Mouse (Mus musculus) naive thymus-derived CD4-positive, alpha-beta T cell, adult 5 months (primary cell): Measurements from ENCODE around the gene Krt12. TPM values are rescaled to one million over a fixed set of nuclear protein-coding genes. Genes with fewer than 3 reads are reported as not detected.

Experiments
- polyA plus RNA-seq: library from polyadenylated mRNA; unstranded; fragments of 100-300 nt; shearing (Covaris generic); gene quantifications from one replicate; pipeline ENCODE4 v1.2.1, GENCODE M21; 2017

Gene Krt12
- polyA plus RNA-seq = not detected

DNA sequence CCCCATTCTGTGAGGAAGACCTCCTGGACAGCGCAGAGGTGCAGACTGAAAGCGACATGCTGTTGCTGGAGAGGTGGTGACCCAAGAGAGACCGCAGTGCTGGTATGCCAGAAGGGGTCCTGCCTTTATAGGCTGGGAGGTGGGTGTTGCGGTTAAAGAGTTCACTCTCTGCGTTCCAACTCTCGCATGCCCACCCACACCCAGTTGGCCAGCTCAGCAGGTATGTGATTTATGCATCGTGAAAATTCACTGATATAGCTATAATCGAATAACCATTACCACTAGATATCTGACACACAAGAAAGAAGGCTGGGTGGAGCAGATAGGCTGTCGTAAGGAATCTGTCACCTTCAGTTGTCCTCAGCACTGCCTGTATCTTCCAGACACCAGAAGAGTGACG is at the start of gene Krt12:
TSS of gene Krt12 (minus strand) at position 101 of the 400 bp plus-strand sequence.

GRCm38 (mm10) chr11:99437972-99438371 is 15.9 kb upstream of the Krt12 start, which contains the start of gene Krt20:
TSS of gene Krt20 (minus strand) at chr11:99438150.

DNA sequence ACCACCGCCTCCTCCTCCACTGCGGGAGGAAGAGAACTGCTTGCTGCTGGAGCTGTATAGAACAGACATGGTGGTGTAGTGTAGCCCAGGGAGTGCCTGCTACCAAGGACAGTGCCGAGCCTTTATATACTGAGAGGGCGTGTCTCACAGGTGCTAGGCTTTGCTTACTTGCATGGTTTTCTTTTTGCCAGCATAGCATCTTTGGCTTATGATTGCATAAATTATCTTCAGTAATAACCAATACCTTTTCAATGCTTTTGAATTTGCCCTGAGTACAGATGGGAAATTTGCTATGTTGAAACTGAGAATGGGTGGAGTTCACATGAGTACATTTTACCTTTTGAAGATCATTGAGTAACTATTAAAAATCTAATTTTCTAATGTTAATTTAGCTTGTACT is 32.8 kb downstream of the Krt12 start, which contains the start of gene Krt10:
TSS of gene Krt10 (minus strand) at position 101 of the 400 bp plus-strand sequence.

DNA sequence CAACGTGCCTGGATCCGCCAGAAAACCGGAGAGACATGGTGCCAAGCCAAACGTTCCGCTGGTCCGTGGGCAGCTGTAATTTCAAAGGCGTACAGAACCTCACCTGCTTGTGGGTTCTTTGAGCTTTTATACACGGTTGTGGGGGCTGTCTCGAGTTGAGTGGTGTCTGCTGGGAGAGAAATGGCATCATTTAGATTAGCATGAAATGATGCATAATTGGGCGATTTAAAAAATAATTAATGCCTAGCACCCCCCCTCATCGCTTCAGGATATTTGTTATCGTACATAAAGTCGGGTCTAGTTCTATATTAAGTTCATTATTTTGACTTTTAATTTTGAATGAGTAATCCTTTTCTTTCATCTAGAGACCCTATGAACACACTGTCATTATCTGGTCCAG is 47.3 kb downstream of the Krt12 start, which contains the start of gene Krt28:
TSS of gene Krt28 (minus strand) at position 101 of the 400 bp plus-strand sequence.

Other genes starting within 250 kb of the Krt12 start
- gene Smarce1, start 191.2 kb downstream of the Krt12 start, polyA plus RNA-seq = 229 TPM
- gene Krt222, start 178.2 kb downstream of the Krt12 start, polyA plus RNA-seq = 0.58 TPM
- not detected for gene Krt24, start 137.0 kb downstream of the Krt12 start, polyA plus RNA-seq
- not detected for gene Krt25, start 99.3 kb downstream of the Krt12 start, polyA plus RNA-seq
- gene Krt26, start 84.3 kb downstream of the Krt12 start, polyA plus RNA-seq = not detected
- not detected for gene Krt27, start 71.2 kb downstream of the Krt12 start, polyA plus RNA-seq
- gene Krt28, start 47.4 kb downstream of the Krt12 start, polyA plus RNA-seq = not detected
- 8.2 TPM for gene Krt10, start 32.9 kb downstream of the Krt12 start, polyA plus RNA-seq
- gene Krt20, start 15.9 kb upstream of the Krt12 start, polyA plus RNA-seq = not detected
- gene Krt23, start 70.9 kb upstream of the Krt12 start, polyA plus RNA-seq = not detected
- gene Krt39, start 99.1 kb upstream of the Krt12 start, polyA plus RNA-seq = not detected
- not detected for gene Krt40, start 120.9 kb upstream of the Krt12 start, polyA plus RNA-seq
- gene Krtap3-3, start 128.6 kb upstream of the Krt12 start, polyA plus RNA-seq = not detected
- gene Krtap3-2, start 134.6 kb upstream of the Krt12 start, polyA plus RNA-seq = not detected
- gene Gm11939, start 137.2 kb upstream of the Krt12 start, polyA plus RNA-seq = not detected
- not detected for gene Krtap3-1, start 144.4 kb upstream of the Krt12 start, polyA plus RNA-seq
- gene Krtap1-5, start 158.8 kb upstream of the Krt12 start, polyA plus RNA-seq = not detected
- gene Krtap1-4, start 161.4 kb upstream of the Krt12 start, polyA plus RNA-seq = not detected
- gene Krtap1-3, start 169.1 kb upstream of the Krt12 start, polyA plus RNA-seq = not detected
- gene Krtap9-3, start 175.8 kb upstream of the Krt12 start, polyA plus RNA-seq = not detected
- gene Gm11938, start 181.0 kb upstream of the Krt12 start, polyA plus RNA-seq = not detected
- gene Gm11937, start 187.9 kb upstream of the Krt12 start, polyA plus RNA-seq = not detected
- not detected for gene Krtap2-4, start 192.6 kb upstream of the Krt12 start, polyA plus RNA-seq
- not detected for gene Gm11562, start 198.2 kb upstream of the Krt12 start, polyA plus RNA-seq
- gene Krtap4-1, start 206.0 kb upstream of the Krt12 start, polyA plus RNA-seq = not detected
- not detected for gene Krtap4-2, start 212.8 kb upstream of the Krt12 start, polyA plus RNA-seq
- not detected for gene Krtap4-7, start 221.8 kb upstream of the Krt12 start, polyA plus RNA-seq
- not detected for gene Gm11555, start 228.0 kb upstream of the Krt12 start, polyA plus RNA-seq
- gene Gm11563, start 236.7 kb upstream of the Krt12 start, polyA plus RNA-seq = not detected
- not detected for gene Krtap4-6, start 243.7 kb upstream of the Krt12 start, polyA plus RNA-seq